Mouse (Mus musculus) thymus, adult 18-20 months (tissue): ENCODE measurements around the gene Secisbp2l.

Source experiments
- DNase-seq, 2 experiments: peaks; one replicate each; pipeline ENCODE4 v3.0.0; 2022; ENCODE audit warnings: mixed read lengths in 2 of 2

Secisbp2l gene

DNA sequence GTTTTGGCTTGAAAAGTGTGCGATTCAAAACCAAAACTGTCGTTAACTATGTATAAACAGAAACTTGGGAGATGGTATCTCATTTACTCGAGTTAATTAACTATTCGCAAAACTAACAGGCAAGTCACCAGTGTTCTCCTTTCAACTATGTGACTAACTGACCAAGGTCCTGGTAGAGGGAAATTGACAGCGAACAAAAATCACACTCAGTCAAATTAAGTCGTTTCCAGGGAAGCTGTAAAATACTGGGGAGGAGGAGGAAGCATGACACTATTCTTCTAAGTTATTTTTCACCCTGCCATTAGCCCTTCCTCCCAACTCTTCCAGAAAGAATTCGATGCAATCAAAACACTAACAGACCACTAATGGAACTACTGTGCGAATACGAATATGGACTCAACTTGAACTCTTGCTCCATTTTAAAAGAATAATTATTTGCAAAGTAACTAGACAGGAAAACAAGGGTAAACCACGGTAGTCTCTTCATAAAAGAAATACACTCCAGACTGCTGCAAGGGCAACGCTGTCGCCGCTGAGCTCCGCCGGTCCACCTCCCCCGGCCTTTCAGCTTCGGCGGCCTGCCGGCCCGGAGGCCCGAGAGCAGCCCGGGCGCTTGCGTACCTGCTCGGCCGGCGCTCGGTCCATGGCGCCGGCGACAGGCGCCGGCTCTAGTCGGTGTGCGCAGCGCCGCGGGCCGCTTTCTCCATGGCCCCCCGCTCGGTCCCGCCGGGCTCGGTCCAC lies 522 bp downstream of the Secisbp2l start:
- DNase-seq, result no peak

GRCm38 (mm10) chr2:125781006-125781405 lies 1.7 kb downstream of the Secisbp2l start:
- DNase-seq, result no peak

GRCm38 (mm10) chr2:125778380-125778779 lies 4.3 kb downstream of the Secisbp2l start:
- DNase-seq, result no peak

DNA sequence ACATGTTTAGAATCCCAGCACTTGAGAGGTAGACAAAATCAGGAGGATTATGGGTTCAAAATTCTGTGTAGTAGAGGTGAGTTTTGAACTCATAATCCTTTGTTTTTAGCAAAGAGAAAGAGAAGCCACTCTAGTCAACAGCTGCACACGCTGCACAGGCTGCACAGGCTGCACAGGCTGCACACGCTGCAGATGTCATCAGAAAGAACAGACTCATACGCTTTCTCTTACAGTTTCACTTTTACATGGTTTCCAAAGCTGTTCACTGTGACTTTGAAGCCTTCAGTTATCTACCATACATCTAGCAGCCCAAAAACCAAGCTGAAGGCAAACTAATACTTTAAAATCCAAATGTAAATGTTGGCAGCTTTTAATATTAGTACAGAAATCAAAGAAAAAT lies 5.7 kb downstream of the Secisbp2l start:
- DNase-seq, result no peak

DNA sequence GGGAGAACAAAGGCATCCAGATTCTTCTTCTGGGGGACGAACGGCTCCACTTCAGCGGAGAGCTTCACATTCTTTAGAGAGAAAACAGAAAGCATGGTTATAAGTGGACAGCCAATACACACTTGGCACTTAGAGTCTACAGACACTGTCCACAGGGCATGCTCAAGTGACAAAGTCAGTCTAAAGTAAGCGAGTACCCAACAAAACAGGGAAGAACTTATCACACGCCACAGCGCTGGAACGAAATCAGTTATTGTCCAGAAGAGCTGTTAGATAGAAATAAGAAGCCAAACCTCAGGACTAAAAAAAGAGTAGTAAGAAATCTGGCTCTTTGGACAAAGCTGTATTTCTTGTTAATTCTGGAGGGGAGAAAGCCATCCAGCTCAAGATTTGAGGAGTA lies 7.0 kb downstream of the Secisbp2l start:
- DNase-seq, result no peak

GRCm38 (mm10) chr2:125774846-125775245 lies 7.8 kb downstream of the Secisbp2l start:
- no peak for DNase-seq

- DNase-seq, result no peak
Observed at GRCm38 (mm10) chr2:125765029-125765428, 17.6 kb downstream of the Secisbp2l start.

DNA sequence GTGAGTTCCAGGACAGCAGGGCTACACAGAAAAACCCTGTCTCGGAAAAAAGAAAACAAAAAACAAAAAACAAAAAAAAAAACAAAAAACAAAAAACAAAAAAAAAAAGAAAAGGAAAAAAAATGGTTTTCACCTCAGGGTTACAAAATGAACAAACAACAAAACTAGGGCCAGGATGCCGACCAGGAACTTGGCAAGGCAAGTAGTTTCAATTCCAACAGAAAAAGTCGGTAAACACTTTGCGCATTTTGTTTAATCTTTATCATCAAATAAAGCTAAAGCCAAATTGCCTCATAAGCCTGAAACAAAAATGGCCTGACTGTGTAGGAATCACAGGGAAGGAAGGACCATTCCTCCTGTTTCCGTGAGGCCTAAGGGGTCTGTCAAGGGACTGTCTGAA lies 18.1 kb downstream of the Secisbp2l start:
- no peak for DNase-seq

DNA sequence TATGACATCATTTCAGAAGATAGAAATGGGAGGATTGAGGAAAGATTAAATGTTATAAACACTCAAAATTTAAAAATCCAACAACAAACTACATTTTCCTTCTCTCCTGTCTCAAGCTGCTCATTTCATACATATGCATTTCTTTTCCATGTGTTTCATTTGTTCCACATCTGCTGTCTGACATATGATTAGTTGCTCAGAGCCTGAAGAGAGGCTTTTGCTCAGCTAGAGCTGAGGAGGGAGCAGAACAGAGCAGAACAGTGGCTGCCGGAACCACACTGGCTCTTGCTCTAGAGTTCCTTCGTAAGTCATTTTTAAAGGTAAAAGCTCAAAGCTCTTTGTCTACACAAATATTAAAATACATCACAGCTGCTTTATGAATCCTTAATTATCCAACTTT lies 33.3 kb downstream of the Secisbp2l start:
- no peak for DNase-seq

GRCm38 (mm10) chr2:125739338-125739737 lies 43.3 kb downstream of the Secisbp2l start:
- no peak for DNase-seq

GRCm38 (mm10) chr2:125738718-125739117 lies 44.0 kb downstream of the Secisbp2l start:
- DNase-seq, result no peak

- no peak for DNase-seq
Observed at GRCm38 (mm10) chr2:125736025-125736343, 46.7 kb downstream of the Secisbp2l start.

DNA sequence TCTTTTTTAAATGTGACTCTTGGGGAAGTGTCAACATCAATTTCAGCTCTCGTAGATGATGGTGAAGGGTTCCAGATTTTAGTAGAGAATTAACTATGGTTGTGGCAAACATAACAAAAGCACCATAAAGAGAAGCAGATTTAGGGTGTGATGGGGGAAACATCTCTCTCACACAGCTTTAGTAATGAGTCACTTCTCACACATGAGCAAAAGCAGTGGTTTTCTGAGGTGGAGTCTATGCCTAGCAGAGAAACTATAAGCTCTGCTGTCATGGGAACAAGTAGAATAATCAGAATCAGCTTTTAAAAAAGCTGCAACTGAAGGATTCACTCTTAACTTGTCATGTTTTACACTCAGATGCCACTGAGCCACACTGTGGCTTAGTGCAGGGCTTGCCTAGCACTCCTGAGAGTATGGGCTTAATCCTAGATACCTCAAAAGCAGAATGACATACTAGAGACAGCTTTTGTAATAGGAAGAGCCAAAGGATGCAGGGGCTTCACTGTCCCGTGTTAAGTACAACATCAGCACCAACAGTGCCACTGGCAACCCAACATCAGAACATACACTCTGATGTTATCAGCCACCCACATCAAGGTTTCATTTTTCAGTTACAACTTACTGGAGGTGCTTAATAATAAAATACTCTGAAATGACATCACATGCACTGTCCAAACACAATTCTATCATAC lies 47.2 kb downstream of the Secisbp2l start:
- peak in 1 of 2 experiments; percentile 9 for DNase-seq

- no peak for DNase-seq
Observed at GRCm38 (mm10) chr2:125734741-125735140, 47.9 kb downstream of the Secisbp2l start.

- peak; percentile 66 to 71 for DNase-seq
Observed at GRCm38 (mm10) chr2:125731763-125732560, 50.7 kb downstream of the Secisbp2l start.

GRCm38 (mm10) chr2:125724546-125725114 lies 58.0 kb downstream of the Secisbp2l start:
- peak; percentile 25 to 45 for DNase-seq

DNA sequence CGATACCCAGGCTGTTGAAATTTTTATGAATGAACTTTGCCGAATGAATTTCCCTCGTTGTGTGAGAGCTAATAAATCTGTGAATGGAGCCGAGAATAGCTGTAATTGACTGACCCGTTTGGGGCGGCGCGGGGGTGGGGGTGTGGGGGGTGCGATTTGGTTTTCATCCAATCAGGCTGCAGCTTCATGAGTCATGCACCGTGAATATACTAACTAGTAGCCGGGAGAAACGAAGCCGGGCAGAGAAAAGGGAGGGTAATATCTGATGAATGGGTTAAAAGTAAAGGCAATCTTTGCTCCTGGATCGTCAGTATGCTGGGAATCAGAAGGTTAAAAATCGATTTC lies 58.6 kb downstream of the Secisbp2l start, which contains the start of gene Shc4:
Shc4 (minus strand) TSS at position 63 of the 345 bp plus-strand sequence.
- DNase-seq, result no peak

DNA sequence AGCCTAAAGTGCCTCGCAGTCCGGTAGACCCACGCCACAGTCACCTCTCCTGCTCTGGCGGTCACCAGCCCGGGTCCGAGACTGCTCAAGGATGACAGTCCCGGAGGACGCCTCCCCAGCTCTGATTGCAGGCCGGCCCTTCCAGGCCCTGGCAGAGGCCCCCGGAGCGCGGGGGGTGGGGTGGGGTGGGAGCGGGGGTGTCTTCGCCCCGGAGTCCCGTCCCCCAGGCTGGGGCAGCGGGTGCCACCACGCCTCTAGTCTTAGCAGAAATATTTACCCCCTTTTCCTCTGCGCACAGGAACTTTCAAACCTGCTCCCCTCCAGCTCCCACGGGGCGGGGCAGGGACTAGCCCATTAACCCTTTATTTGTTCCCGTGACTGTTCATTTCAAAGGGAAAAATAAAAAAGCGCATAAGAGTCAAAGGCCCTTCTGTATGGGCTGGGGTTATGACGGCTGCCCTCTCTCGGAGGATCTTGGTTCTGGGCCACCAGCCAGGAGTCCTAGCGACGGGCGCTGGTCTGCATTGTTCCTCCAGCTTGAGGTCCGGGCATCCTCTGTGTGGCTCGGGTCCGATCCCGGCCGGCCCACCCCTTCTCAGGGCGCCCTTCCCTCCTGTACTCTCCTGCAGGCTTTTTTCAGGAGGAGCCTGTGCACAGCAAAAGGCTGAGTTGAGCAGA lies 59.1 kb downstream of the Secisbp2l start:
- DNase-seq, result peak; percentile 20 to 22

GRCm38 (mm10) chr2:125723086-125723407 lies 59.6 kb downstream of the Secisbp2l start:
- no peak for DNase-seq

DNA sequence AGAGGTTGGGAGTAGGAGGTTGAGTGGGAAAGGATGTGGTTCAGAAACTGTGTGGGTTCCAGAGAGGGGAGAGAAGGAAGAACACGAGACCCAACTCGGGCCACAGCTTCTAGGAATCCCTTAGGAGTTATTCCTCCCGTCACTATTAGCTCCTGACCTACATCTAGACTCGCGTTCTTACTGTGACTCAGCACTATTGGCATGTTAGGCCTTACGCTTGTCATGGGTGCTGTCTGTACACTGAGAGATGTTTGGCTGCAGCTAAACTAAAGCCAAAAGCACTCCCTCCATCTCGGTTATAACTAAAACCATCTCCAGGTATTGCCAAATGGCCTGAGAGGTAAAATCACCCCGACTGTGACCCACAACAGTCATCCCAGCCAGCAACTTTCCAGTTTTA lies 66.1 kb downstream of the Secisbp2l start:
- no peak for DNase-seq

DNA sequence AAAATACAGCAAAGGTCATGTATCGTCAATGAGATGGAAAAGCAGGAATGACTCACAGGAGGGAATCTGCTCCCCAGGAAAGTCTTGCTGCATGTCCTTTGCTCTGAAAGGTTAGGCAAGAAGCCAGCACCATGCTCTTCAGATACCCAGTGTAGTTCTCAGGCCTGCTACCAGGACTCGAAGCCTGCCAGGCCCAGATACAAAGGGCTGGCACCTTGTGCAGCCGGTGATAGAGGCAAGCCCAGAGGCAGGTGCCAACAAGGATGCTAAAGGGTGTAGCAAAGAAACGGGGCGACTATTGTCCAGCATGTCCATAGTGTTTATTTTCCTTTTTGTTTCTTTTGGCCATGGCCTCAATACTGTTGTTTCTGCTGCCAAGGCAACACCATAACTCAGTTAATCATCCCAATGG lies 76.2 kb downstream of the Secisbp2l start:
- DNase-seq, result no peak

DNA sequence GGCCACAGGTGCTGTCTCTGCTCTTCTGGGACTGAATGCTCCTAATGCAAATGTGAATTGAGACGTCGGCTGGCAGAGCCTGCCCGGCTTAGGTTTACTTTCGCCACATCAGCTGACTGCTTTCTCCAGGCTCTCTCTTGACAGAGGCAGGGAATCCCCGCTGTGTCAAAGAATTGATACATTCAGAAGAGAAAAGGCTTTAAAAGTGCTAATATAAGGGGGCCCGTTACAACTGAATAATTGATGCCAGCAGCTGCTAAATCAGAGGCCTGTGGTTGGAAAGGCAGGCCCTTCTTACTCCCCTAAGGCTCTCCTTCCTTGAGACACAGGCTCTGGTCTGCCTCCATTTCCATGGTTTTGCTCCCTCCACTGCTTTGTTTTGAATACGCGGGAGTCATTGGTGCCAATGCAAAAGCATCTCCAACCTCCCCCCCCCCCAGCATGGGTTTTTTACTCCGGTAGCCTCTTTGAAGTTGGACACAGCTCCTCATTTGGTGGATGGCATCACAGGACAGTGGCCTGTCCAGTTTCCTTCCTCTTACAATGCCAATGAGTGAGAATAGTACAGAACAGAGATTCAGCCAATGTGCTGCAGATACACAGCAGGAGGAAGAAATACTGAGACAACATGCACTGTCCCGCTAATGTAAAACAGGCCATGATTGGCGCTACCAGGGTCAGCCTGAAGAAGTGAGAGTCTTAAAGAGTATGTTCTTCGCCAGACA lies 77.6 kb downstream of the Secisbp2l start:
- DNase-seq, result no peak
